Mouse (Mus musculus): ENCODE measurements around the gene Barx1. TPM values are rescaled to one million over a fixed set of nuclear protein-coding genes. Genes with fewer than 3 reads are reported as not detected.

The Barx1 gene
- polyA plus RNA-seq (2015; fragmentation: Nextera tagmentation; extraction: Ambion mirVana): not detected in 2 replicates

GRCm38 (mm10) chr13:48662431-48663143, at the start of gene Barx1:
Gene Barx1, plus strand, starts transcription at chr13:48662998.
- under 1% methylated on average over 63 of the region's 73 CpGs for WGBS
- peaks cover 36% of the 10 kb centered on the region for H3K4me1 ChIP-seq

GRCm38 (mm10) chr13:48614525-48614924, 48.3 kb upstream of the Barx1 start:
- peaks cover 6% of the 10 kb centered on the region; the same call in 1 of the 2 replicates for H3K36me3 ChIP-seq (ENCODE audit: poor library complexity, severe bottlenecking)
- no peak overlapping the region for H3K4me2 ChIP-seq
- no peak overlapping the region for H3K9ac ChIP-seq
- no peaks in the 10 kb centered on the region for H3K4me1 ChIP-seq
- no peak overlapping the region for H3K27ac ChIP-seq
- H3K27me3 ChIP-seq: no peaks in the 10 kb centered on the region
- 77% methylated on average over 2 of the region's 2 CpGs for whole genome bisulfite sequencing
- ATAC-seq: no peak
- H3K4me3 ChIP-seq: no peak overlapping the region
- peaks cover 8% of the 10 kb centered on the region; the same call in 1 of the 2 replicates for H3K9me3 ChIP-seq (replicated peaks)

More at GRCm38 (mm10) chr13:48662431-48663143, at the start of gene Barx1:
- Histone ChIP-seq H3K27me3 (peaks cover 100% of the 10 kb centered on the region), H3K4me2 (peak within 1 kb of the TSS; percentile 75), H3K9ac (peak within 1 kb of the TSS; percentile 53), H3K27ac (no peak within 1 kb of the TSS), H3K4me3 (peak within 1 kb of the TSS; percentile 44), H3K36me3 (ENCODE audit: poor library complexity, severe bottlenecking) (no peaks in the 10 kb centered on the region), H3K9me3 (replicated peaks) (no peaks in the 10 kb centered on the region)
- ATAC-seq: peak; percentile 34; the same call in 1 of the 2 replicates

- Histone ChIP-seq H3K9me3 (replicated peaks) (peaks cover 8% of the 10 kb centered on the region; the same call in 1 of the 2 replicates), H3K4me3 (no peak overlapping the region), H3K36me3 (ENCODE audit: poor library complexity, severe bottlenecking) (peaks cover 6% of the 10 kb centered on the region; the same call in 1 of the 2 replicates), H3K4me2 (no peak overlapping the region), H3K4me1 (no peaks in the 10 kb centered on the region), H3K9ac (no peak overlapping the region), H3K27ac (no peak overlapping the region), H3K27me3 (no peaks in the 10 kb centered on the region)
- ATAC-seq: no peak
Measured at GRCm38 (mm10) chr13:48617774-48618173, 45.0 kb upstream of the Barx1 start.

GRCm38 (mm10) chr13:48618890-48619289, 43.9 kb upstream of the Barx1 start:
- Histone ChIP-seq H3K27me3 (no peaks in the 10 kb centered on the region), H3K27ac (no peak overlapping the region), H3K9ac (no peak overlapping the region), H3K9me3 (replicated peaks) (peaks cover 8% of the 10 kb centered on the region; the same call in 1 of the 2 replicates), H3K4me3 (no peak overlapping the region), H3K4me2 (no peak overlapping the region), H3K4me1 (no peaks in the 10 kb centered on the region), H3K36me3 (ENCODE audit: poor library complexity, severe bottlenecking) (peaks cover 6% of the 10 kb centered on the region; the same call in 1 of the 2 replicates)
- 90% methylated on average over 4 of the region's 4 CpGs for WGBS
- ATAC-seq: no peak

- Histone ChIP-seq H3K9me3 (replicated peaks) (no peaks in the 10 kb centered on the region), H3K27ac (peak overlapping the region; percentile 88), H3K4me2 (peak overlapping the region; percentile 76), H3K36me3 (ENCODE audit: poor library complexity, severe bottlenecking) (no peaks in the 10 kb centered on the region), H3K4me3 (peak overlapping the region; percentile 70), H3K27me3 (peaks cover 5% of the 10 kb centered on the region), H3K9ac (peak overlapping the region; percentile 90), H3K4me1 (peaks cover 7% of the 10 kb centered on the region; the same call in 1 of the 2 replicates)
- ATAC-seq: peak; percentile 77
- WGBS: 2% methylated on average over 26 of the region's 26 CpGs
Measured at GRCm38 (mm10) chr13:48624968-48625398, 37.8 kb upstream of the Barx1 start.

GRCm38 (mm10) chr13:48625433-48626184, 37.2 kb upstream of the Barx1 start, which contains the start of gene Ptpdc1:
Gene Ptpdc1, minus strand, starts transcription at chr13:48625664.
- H3K4me1 ChIP-seq: peaks cover 7% of the 10 kb centered on the region; the same call in 1 of the 2 replicates
- ATAC-seq: peak; percentile 100
- peak within 1 kb of the TSS; percentile 90 for H3K9ac ChIP-seq
- peak within 1 kb of the TSS; percentile 76 for H3K4me2 ChIP-seq
- peaks cover 5% of the 10 kb centered on the region for H3K27me3 ChIP-seq
- no peaks in the 10 kb centered on the region for H3K36me3 ChIP-seq (ENCODE audit: poor library complexity, severe bottlenecking)
- peak within 1 kb of the TSS; percentile 88 for H3K27ac ChIP-seq
- H3K4me3 ChIP-seq: peak within 1 kb of the TSS; percentile 70
- H3K9me3 ChIP-seq (replicated peaks): no peaks in the 10 kb centered on the region
- 3% methylated on average over 71 of the region's 76 CpGs for WGBS

- Histone ChIP-seq H3K4me3 (no peak overlapping the region), H3K9ac (no peak overlapping the region), H3K4me2 (no peak overlapping the region), H3K4me1 (no peaks in the 10 kb centered on the region), H3K27ac (no peak overlapping the region), H3K27me3 (no peaks in the 10 kb centered on the region), H3K36me3 (ENCODE audit: poor library complexity, severe bottlenecking) (no peaks in the 10 kb centered on the region), H3K9me3 (replicated peaks) (no peaks in the 10 kb centered on the region)
- no peak for ATAC-seq
- 77% methylated on average over 5 of the region's 5 CpGs for WGBS
Measured at GRCm38 (mm10) chr13:48631691-48632090, 31.1 kb upstream of the Barx1 start.

- ATAC-seq: no peak
Measured at GRCm38 (mm10) chr13:48637706-48638105, 25.1 kb upstream of the Barx1 start.

GRCm38 (mm10) chr13:48639570-48639969, 23.2 kb upstream of the Barx1 start:
- no peak for ATAC-seq
- H3K9ac ChIP-seq: no peak overlapping the region
- no peak overlapping the region for H3K27ac ChIP-seq
- no peak overlapping the region for H3K4me2 ChIP-seq
- H3K27me3 ChIP-seq: no peaks in the 10 kb centered on the region
- H3K36me3 ChIP-seq (ENCODE audit: poor library complexity, severe bottlenecking): no peaks in the 10 kb centered on the region
- H3K9me3 ChIP-seq (replicated peaks): no peaks in the 10 kb centered on the region
- no peaks in the 10 kb centered on the region for H3K4me1 ChIP-seq
- no peak overlapping the region for H3K4me3 ChIP-seq

More at GRCm38 (mm10) chr13:48637706-48638105, 25.1 kb upstream of the Barx1 start:
- 44% methylated on average over 2 of the region's 2 CpGs for WGBS
- no peak overlapping the region for H3K4me2 ChIP-seq
- H3K4me3 ChIP-seq: no peak overlapping the region
- H3K27me3 ChIP-seq: no peaks in the 10 kb centered on the region
- H3K36me3 ChIP-seq (ENCODE audit: poor library complexity, severe bottlenecking): no peaks in the 10 kb centered on the region
- no peak overlapping the region for H3K9ac ChIP-seq
- no peaks in the 10 kb centered on the region for H3K4me1 ChIP-seq
- H3K9me3 ChIP-seq (replicated peaks): no peaks in the 10 kb centered on the region
- no peak overlapping the region for H3K27ac ChIP-seq

- no peak overlapping the region for H3K27ac ChIP-seq
- H3K36me3 ChIP-seq (ENCODE audit: poor library complexity, severe bottlenecking): no peaks in the 10 kb centered on the region
- no peak overlapping the region for H3K4me2 ChIP-seq
- WGBS: 82% methylated on average over 6 of the region's 6 CpGs
- no peaks in the 10 kb centered on the region for H3K27me3 ChIP-seq
- H3K9me3 ChIP-seq (replicated peaks): no peaks in the 10 kb centered on the region
- no peak for ATAC-seq
- no peaks in the 10 kb centered on the region for H3K4me1 ChIP-seq
- H3K4me3 ChIP-seq: no peak overlapping the region
- no peak overlapping the region for H3K9ac ChIP-seq
Measured at GRCm38 (mm10) chr13:48643072-48643471, 19.7 kb upstream of the Barx1 start.

GRCm38 (mm10) chr13:48643991-48644390, 18.8 kb upstream of the Barx1 start:
- no peak overlapping the region for H3K9ac ChIP-seq
- no peak for ATAC-seq
- no peaks in the 10 kb centered on the region for H3K36me3 ChIP-seq (ENCODE audit: poor library complexity, severe bottlenecking)
- no peaks in the 10 kb centered on the region for H3K9me3 ChIP-seq (replicated peaks)
- H3K4me3 ChIP-seq: no peak overlapping the region
- no peak overlapping the region for H3K27ac ChIP-seq
- no peak overlapping the region for H3K4me2 ChIP-seq
- 87% methylated on average over 3 of the region's 3 CpGs for WGBS
- no peaks in the 10 kb centered on the region for H3K4me1 ChIP-seq
- no peaks in the 10 kb centered on the region for H3K27me3 ChIP-seq

GRCm38 (mm10) chr13:48646696-48647095, 16.1 kb upstream of the Barx1 start:
- no peak for ATAC-seq

More at GRCm38 (mm10) chr13:48646696-48647095, 16.1 kb upstream of the Barx1 start:
- H3K4me1 ChIP-seq: no peaks in the 10 kb centered on the region
- no peaks in the 10 kb centered on the region for H3K9me3 ChIP-seq (replicated peaks)
- 90% methylated on average over 4 of the region's 4 CpGs for WGBS
- no peak overlapping the region for H3K9ac ChIP-seq
- peaks cover 3% of the 10 kb centered on the region; the same call in 1 of the 2 replicates for H3K27me3 ChIP-seq
- no peak overlapping the region for H3K4me3 ChIP-seq
- H3K36me3 ChIP-seq (ENCODE audit: poor library complexity, severe bottlenecking): no peaks in the 10 kb centered on the region
- no peak overlapping the region for H3K4me2 ChIP-seq
- no peak overlapping the region for H3K27ac ChIP-seq

All from forebrain, embryonic 13.5 days (tissue).